Mouse (Mus musculus): Measurements from ENCODE around the gene Eya2. TPM values are rescaled to one million over a fixed set of nuclear protein-coding genes. Genes with fewer than 3 reads are reported as not detected.

Eya2 gene
- polyA plus RNA-seq, 1 experiment from 2014 or later = 7.8 TPM

DNA sequence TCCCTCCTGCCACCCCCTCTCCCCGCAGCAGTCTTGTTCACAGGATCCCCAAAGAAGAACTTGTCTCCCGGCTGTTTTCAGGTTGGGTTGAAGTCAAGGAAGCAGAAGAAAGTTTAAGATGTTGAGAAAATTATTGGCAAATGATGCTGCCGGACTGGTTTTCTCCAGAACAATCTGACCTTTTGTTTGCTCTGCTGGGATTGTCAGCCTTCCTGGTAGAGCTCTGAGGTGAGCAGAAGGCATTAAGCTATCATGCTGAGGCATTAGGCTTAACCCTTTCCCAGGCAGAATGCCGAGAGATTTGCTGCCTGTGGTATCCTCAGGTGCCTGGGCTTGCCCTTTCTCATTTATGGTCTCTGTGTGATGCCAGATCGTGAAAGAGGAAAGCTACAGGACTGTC lies 70.3 kb downstream of the Eya2 start:
- H3K9ac ChIP-seq (ENCODE audit: low read length) = no peak overlapping the region
- no peaks in the 10 kb centered on the region for H3K36me3 ChIP-seq (ENCODE audit: control insufficient read depth, insufficient read depth, low read length)
- peak; percentile 58; the same call in 1 of the 2 replicates for ATAC-seq (ENCODE audit: insufficient read depth, low FRiP score)
- H3K4me3 ChIP-seq (replicated peaks; ENCODE audit: low read length) = no peak overlapping the region
- peaks cover 10% of the 10 kb centered on the region for H3K4me1 ChIP-seq (ENCODE audit: control insufficient read depth, insufficient read depth, low read length)
- H3K4me2 ChIP-seq (ENCODE audit: low read depth, low read length) = 0 out of 2 replicates have a peak overlapping the region, but pooled peaks have one; percentile 13
- H3K27me3 ChIP-seq (ENCODE audit: control insufficient read depth, insufficient read depth, low read length) = no peaks in the 10 kb centered on the region
- 46% methylated on average over 5 of the region's 5 CpGs for WGBS
- no peaks in the 10 kb centered on the region for H3K9me3 ChIP-seq (replicated peaks; ENCODE audit: control insufficient read depth, low read length)
- H3K27ac ChIP-seq (ENCODE audit: low read length) = peak overlapping the region; percentile 95

- no peak overlapping the region for H3K9ac ChIP-seq (ENCODE audit: low read length)
- H3K4me1 ChIP-seq (ENCODE audit: control insufficient read depth, insufficient read depth, low read length) = peaks cover 10% of the 10 kb centered on the region
- H3K4me2 ChIP-seq (ENCODE audit: low read depth, low read length) = no peak overlapping the region
- H3K9me3 ChIP-seq (replicated peaks; ENCODE audit: control insufficient read depth, low read length) = no peaks in the 10 kb centered on the region
- WGBS = 57% methylated on average over 2 of the region's 2 CpGs
- peak overlapping the region; percentile 79 for H3K27ac ChIP-seq (ENCODE audit: low read length)
- peak; percentile 90; the same call in 1 of the 2 replicates for ATAC-seq (ENCODE audit: insufficient read depth, low FRiP score)
- no peaks in the 10 kb centered on the region for H3K27me3 ChIP-seq (ENCODE audit: control insufficient read depth, insufficient read depth, low read length)
- no peaks in the 10 kb centered on the region for H3K36me3 ChIP-seq (ENCODE audit: control insufficient read depth, insufficient read depth, low read length)
- no peak overlapping the region for H3K4me3 ChIP-seq (replicated peaks; ENCODE audit: low read length)
These were observed 72.3 kb downstream of the Eya2 start for GRCm38 (mm10) chr2:165667096-165667495.

DNA sequence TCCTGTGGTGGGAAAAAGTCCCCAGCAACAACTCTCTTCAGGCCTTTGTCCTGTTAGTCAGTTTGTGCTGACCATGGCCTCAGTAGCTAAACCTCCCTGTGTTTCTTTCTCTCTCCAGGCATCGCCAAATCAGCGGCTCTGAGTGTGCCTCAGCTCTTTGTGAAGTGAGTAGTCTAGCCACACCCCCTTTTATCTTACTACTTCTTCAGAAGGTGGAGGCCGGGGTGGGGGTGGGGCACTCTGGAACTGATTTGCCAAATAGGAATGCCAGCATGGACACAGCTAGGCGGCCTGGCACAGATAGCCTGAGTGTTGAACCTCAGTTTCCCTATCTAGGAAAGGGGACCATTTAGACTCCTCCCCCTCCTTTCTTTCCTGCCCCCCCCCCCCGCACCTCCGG lies 87.9 kb downstream of the Eya2 start:
- peak; percentile 62 for ATAC-seq (ENCODE audit: insufficient read depth, low FRiP score)
- H3K4me2 ChIP-seq (ENCODE audit: low read depth, low read length) = no peak overlapping the region
- H3K9me3 ChIP-seq (replicated peaks; ENCODE audit: control insufficient read depth, low read length) = no peaks in the 10 kb centered on the region
- WGBS = 39% methylated on average over 6 of the region's 6 CpGs
- H3K27ac ChIP-seq (ENCODE audit: low read length) = no peak overlapping the region
- no peak overlapping the region for H3K4me3 ChIP-seq (replicated peaks; ENCODE audit: low read length)
- no peaks in the 10 kb centered on the region for H3K4me1 ChIP-seq (ENCODE audit: control insufficient read depth, insufficient read depth, low read length)
- H3K9ac ChIP-seq (ENCODE audit: low read length) = no peak overlapping the region
- H3K27me3 ChIP-seq (ENCODE audit: control insufficient read depth, insufficient read depth, low read length) = no peaks in the 10 kb centered on the region
- H3K36me3 ChIP-seq (ENCODE audit: control insufficient read depth, insufficient read depth, low read length) = no peaks in the 10 kb centered on the region

- Histone ChIP-seq H3K9me3 (replicated peaks; ENCODE audit: control insufficient read depth, low read length) (no peaks in the 10 kb centered on the region), H3K36me3 (ENCODE audit: control insufficient read depth, insufficient read depth, low read length) (no peaks in the 10 kb centered on the region), H3K27me3 (ENCODE audit: control insufficient read depth, insufficient read depth, low read length) (no peaks in the 10 kb centered on the region), H3K4me2 (ENCODE audit: low read depth, low read length) (no peak overlapping the region), H3K4me1 (ENCODE audit: control insufficient read depth, insufficient read depth, low read length) (no peaks in the 10 kb centered on the region), H3K4me3 (replicated peaks; ENCODE audit: low read length) (no peak overlapping the region), H3K27ac (ENCODE audit: low read length) (no peak overlapping the region), H3K9ac (ENCODE audit: low read length) (no peak overlapping the region)
- WGBS = 28% methylated on average over 8 of the region's 8 CpGs
- no peak for ATAC-seq (ENCODE audit: insufficient read depth, low FRiP score)
These were observed 92.7 kb downstream of the Eya2 start for GRCm38 (mm10) chr2:165687516-165687915.

- H3K4me3 ChIP-seq (replicated peaks; ENCODE audit: low read length) = no peak overlapping the region
- no peak for ATAC-seq (ENCODE audit: insufficient read depth, low FRiP score)
- H3K27ac ChIP-seq (ENCODE audit: low read length) = no peak overlapping the region
- no peaks in the 10 kb centered on the region for H3K27me3 ChIP-seq (ENCODE audit: control insufficient read depth, insufficient read depth, low read length)
- H3K36me3 ChIP-seq (ENCODE audit: control insufficient read depth, insufficient read depth, low read length) = no peaks in the 10 kb centered on the region
- no peak overlapping the region for H3K4me2 ChIP-seq (ENCODE audit: low read depth, low read length)
- WGBS = 93% methylated on average over 4 of the region's 4 CpGs
- no peaks in the 10 kb centered on the region for H3K4me1 ChIP-seq (ENCODE audit: control insufficient read depth, insufficient read depth, low read length)
- H3K9ac ChIP-seq (ENCODE audit: low read length) = no peak overlapping the region
- H3K9me3 ChIP-seq (replicated peaks; ENCODE audit: control insufficient read depth, low read length) = no peaks in the 10 kb centered on the region
These were observed 94.1 kb downstream of the Eya2 start for GRCm38 (mm10) chr2:165688896-165689295.

DNA sequence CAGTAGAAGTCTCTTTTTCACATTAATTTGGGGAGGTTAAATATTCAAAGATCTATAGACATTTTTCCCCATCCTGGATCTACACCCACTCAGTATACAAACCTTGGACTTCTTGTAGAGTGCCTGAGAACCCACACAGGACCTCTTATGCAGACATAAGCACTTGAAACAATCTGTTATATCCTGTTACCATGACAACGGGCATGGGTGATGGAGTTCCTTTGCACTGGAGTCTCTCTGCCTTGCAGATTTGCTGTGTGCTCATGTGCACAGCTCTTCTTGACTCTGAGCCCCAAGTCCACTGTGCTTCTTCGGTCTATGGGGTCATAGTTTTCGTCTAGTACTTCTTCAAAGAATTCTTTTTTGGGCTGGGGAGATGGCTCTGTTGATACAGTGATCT lies 96.2 kb downstream of the Eya2 start:
- H3K27me3 ChIP-seq (ENCODE audit: control insufficient read depth, insufficient read depth, low read length) = no peaks in the 10 kb centered on the region
- 80% methylated on average over 3 of the region's 3 CpGs for WGBS
- H3K9me3 ChIP-seq (replicated peaks; ENCODE audit: control insufficient read depth, low read length) = no peaks in the 10 kb centered on the region
- no peak overlapping the region for H3K9ac ChIP-seq (ENCODE audit: low read length)
- no peaks in the 10 kb centered on the region for H3K4me1 ChIP-seq (ENCODE audit: control insufficient read depth, insufficient read depth, low read length)
- no peaks in the 10 kb centered on the region for H3K36me3 ChIP-seq (ENCODE audit: control insufficient read depth, insufficient read depth, low read length)
- no peak for ATAC-seq (ENCODE audit: insufficient read depth, low FRiP score)
- no peak overlapping the region for H3K4me3 ChIP-seq (replicated peaks; ENCODE audit: low read length)
- H3K4me2 ChIP-seq (ENCODE audit: low read depth, low read length) = no peak overlapping the region
- H3K27ac ChIP-seq (ENCODE audit: low read length) = no peak overlapping the region

GRCm38 (mm10) chr2:165692944-165693660 lies 98.3 kb downstream of the Eya2 start:
- H3K9ac ChIP-seq (ENCODE audit: low read length) = no peak overlapping the region

DNA sequence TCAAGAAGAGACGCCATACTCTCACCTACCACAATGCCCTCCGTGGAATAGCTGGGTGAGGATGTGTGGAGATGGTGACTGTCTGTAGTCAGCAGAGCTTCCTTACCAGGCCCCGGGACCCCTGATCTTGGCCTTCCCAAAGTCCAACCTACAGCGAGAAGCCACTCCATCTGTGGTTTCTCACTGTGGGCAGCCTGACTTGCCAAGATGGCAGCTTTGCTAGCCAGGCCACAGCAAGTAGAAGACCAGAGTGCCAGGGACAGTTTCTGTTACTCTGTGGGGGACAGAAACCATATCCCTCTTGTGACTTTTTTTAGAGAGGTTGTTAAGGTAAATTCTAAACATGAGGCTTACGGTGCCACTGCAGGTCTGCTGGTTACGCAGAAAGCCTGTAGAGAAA lies 99.9 kb downstream of the Eya2 start:
- Histone ChIP-seq H3K36me3 (ENCODE audit: control insufficient read depth, insufficient read depth, low read length) (no peaks in the 10 kb centered on the region), H3K27me3 (ENCODE audit: control insufficient read depth, insufficient read depth, low read length) (no peaks in the 10 kb centered on the region), H3K9ac (ENCODE audit: low read length) (no peak overlapping the region), H3K4me3 (replicated peaks; ENCODE audit: low read length) (no peak overlapping the region), H3K4me2 (ENCODE audit: low read depth, low read length) (no peak overlapping the region), H3K27ac (ENCODE audit: low read length) (no peak overlapping the region), H3K4me1 (ENCODE audit: control insufficient read depth, insufficient read depth, low read length) (no peaks in the 10 kb centered on the region), H3K9me3 (replicated peaks; ENCODE audit: control insufficient read depth, low read length) (no peaks in the 10 kb centered on the region)
- ATAC-seq (ENCODE audit: insufficient read depth, low FRiP score) = no peak
- WGBS = 87% methylated on average over 6 of the region's 6 CpGs

More at GRCm38 (mm10) chr2:165692944-165693660, 98.3 kb downstream of the Eya2 start:
- 46% methylated on average over 4 of the region's 4 CpGs for WGBS
- Histone ChIP-seq H3K36me3 (ENCODE audit: control insufficient read depth, insufficient read depth, low read length) (no peaks in the 10 kb centered on the region), H3K9me3 (replicated peaks; ENCODE audit: control insufficient read depth, low read length) (no peaks in the 10 kb centered on the region), H3K4me3 (replicated peaks; ENCODE audit: low read length) (no peak overlapping the region), H3K4me2 (ENCODE audit: low read depth, low read length) (no peak overlapping the region), H3K27ac (ENCODE audit: low read length) (no peak overlapping the region), H3K4me1 (ENCODE audit: control insufficient read depth, insufficient read depth, low read length) (no peaks in the 10 kb centered on the region), H3K27me3 (ENCODE audit: control insufficient read depth, insufficient read depth, low read length) (no peaks in the 10 kb centered on the region)
- ATAC-seq (ENCODE audit: insufficient read depth, low FRiP score) = peak; percentile 83

DNA sequence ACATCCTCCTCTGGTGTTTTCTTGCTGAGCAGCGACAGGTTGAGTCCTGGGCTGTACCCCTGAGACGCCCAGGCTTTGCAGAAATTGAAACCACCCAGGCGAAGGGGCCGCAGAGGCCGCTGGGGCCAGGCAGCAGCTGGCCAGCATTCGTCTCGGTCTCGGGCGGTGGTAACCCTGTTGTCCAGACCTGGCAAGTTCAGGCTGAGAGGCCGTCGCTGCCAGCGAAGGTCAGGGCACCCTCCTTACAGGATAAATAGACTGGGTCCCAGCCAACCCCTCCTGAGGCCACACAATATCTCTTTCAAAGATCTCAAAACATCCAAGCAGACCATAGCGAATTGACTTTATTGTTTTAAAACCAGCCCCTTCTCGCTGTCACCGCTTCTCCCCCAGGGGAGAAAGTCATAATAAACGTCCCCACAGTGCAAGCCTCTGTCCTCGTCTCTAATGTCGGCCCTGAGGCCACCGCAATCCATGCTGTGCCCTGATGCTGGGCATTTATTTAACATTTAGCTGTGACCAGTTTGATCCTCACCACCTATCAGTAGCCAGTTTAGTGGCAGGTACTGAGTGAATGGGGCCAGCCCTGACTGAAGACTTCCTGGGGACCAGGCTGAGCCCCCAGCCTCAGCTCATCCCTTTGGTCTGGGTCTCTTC lies 105.5 kb downstream of the Eya2 start:
- 63% methylated on average over 19 of the region's 19 CpGs for whole genome bisulfite sequencing
- H3K4me2 ChIP-seq (ENCODE audit: low read depth, low read length) = no peak overlapping the region
- ATAC-seq (ENCODE audit: insufficient read depth, low FRiP score) = no peak
- no peak overlapping the region for H3K4me3 ChIP-seq (replicated peaks; ENCODE audit: low read length)
- no peaks in the 10 kb centered on the region for H3K27me3 ChIP-seq (ENCODE audit: control insufficient read depth, insufficient read depth, low read length)
- H3K36me3 ChIP-seq (ENCODE audit: control insufficient read depth, insufficient read depth, low read length) = no peaks in the 10 kb centered on the region
- H3K9ac ChIP-seq (ENCODE audit: low read length) = no peak overlapping the region
- H3K9me3 ChIP-seq (replicated peaks; ENCODE audit: control insufficient read depth, low read length) = no peaks in the 10 kb centered on the region
- no peak overlapping the region for H3K27ac ChIP-seq (ENCODE audit: low read length)
- no peaks in the 10 kb centered on the region for H3K4me1 ChIP-seq (ENCODE audit: control insufficient read depth, insufficient read depth, low read length)

Data from stomach, embryonic 16.5 days (tissue).